Mouse (Mus musculus) embryonic fibroblast, embryonic 13.5 days (primary cell): ENCODE data around the gene Eps8. TPM values are rescaled to one million over a fixed set of nuclear protein-coding genes. Genes with fewer than 3 reads are reported as not detected.

Source experiments
- H3K27ac ChIP-seq: 2 replicates; pipeline ENCODE4 v1.5.1; 2012; ENCODE audit warnings: low read length, control low read depth, inconsistent platforms; ENCODE audit not compliant: insufficient read depth
- H3K4me1 ChIP-seq: 2 replicates; pipeline ENCODE4 v1.6.1; 2011; ENCODE audit warnings: low read length; ENCODE audit not compliant: control insufficient read depth, insufficient read depth
- H3K4me3 ChIP-seq: 2 replicates; pipeline ENCODE4 v1.5.1; 2011; ENCODE audit warnings: mild to moderate bottlenecking, control low read depth, low read length; ENCODE audit not compliant: insufficient read depth
- CTCF ChIP-seq: IDR thresholded peaks from 2 replicates; pipeline ENCODE4 v1.5.1; 2011; ENCODE audit warnings: mild to moderate bottlenecking, control low read depth, low read length, moderate library complexity, borderline replicate concordance; ENCODE audit not compliant: insufficient read depth
- POLR2A ChIP-seq: IDR thresholded peaks from 2 replicates; pipeline ENCODE4 v1.6.1; 2011; ENCODE audit warnings: low read depth, mild to moderate bottlenecking, control low read depth, low read length, moderate library complexity
- polyA plus RNA-seq: library from polyadenylated mRNA; stranded (reverse); fragments of >200 nt; gene quantifications from 2 replicates; pipeline ENCODE4 v1.2.4, GENCODE M21; 2011; ENCODE audit warnings: low read depth; ENCODE audit not compliant: missing spikeins, insufficient read length

Eps8 gene
- polyA plus RNA-seq, 1 experiment, result 48.4 TPM

- no peaks in the 10 kb centered on the region for H3K4me1 ChIP-seq
- H3K27ac ChIP-seq, result no peak overlapping the region
- TF ChIP-seq CTCF (no peak), POLR2A (no peak)
- H3K4me3 ChIP-seq, result no peak overlapping the region
These were observed 221.0 kb downstream of the Eps8 start for GRCm38 (mm10) chr6:137433521-137434137.

Other genes starting within 250 kb of the Eps8 start
- 117 and 124 TPM in 2 replicates for gene Strap, start 80.2 kb upstream of the Eps8 start, polyA plus RNA-seq
- gene Dera, start 99.7 kb upstream of the Eps8 start, polyA plus RNA-seq, result 24.1 and 24.4 TPM in 2 replicates